Mouse (Mus musculus) hindbrain, embryonic 13.5 days (tissue): Measurements from ENCODE around the gene Ctsc. TPM values are rescaled to one million over a fixed set of nuclear protein-coding genes. Genes with fewer than 3 reads are reported as not detected.

Experiments used
- ATAC-seq: fragments of 200-750 bp; cut with Nextera tagmentation; 2 replicates; pipeline ENCODE4 v1.8.0; 2017; ENCODE audit warnings: moderate TSS enrichment; ENCODE audit not compliant: low FRiP score
- H3K27ac ChIP-seq: fragments of 300-500 bp; sonication (generic); 2 replicates; pipeline ENCODE4 v1.5.1; 2015; ENCODE audit warnings: inconsistent platforms, mild to moderate bottlenecking, moderate library complexity
- H3K27me3 ChIP-seq: fragments of 300-500 bp; sonication (generic); 2 replicates; pipeline ENCODE4 v1.6.1; 2015; ENCODE audit warnings: mild to moderate bottlenecking, inconsistent platforms
- H3K36me3 ChIP-seq: fragments of 300-500 bp; sonication (generic); 2 replicates; pipeline ENCODE4 v1.6.1; 2015; ENCODE audit warnings: mild to moderate bottlenecking, inconsistent platforms
- H3K4me1 ChIP-seq: fragments of 300-500 bp; sonication (generic); replicated peaks from 2 replicates; pipeline ENCODE4 v1.6.1; 2015; ENCODE audit warnings: inconsistent platforms
- H3K4me2 ChIP-seq: fragments of 300-500 bp; sonication (generic); 2 replicates; pipeline ENCODE4 v1.6.1; 2015; ENCODE audit warnings: inconsistent platforms, mild to moderate bottlenecking, moderate library complexity
- H3K4me3 ChIP-seq: fragments of 300-500 bp; sonication (generic); 2 replicates; pipeline ENCODE4 v1.5.1; 2015; ENCODE audit warnings: mild to moderate bottlenecking, inconsistent platforms
- H3K9ac ChIP-seq: fragments of 300-500 bp; sonication (generic); 2 replicates; pipeline ENCODE4 v1.6.1; 2015; ENCODE audit warnings: mild to moderate bottlenecking, inconsistent platforms
- H3K9me3 ChIP-seq: fragments of 300-500 bp; sonication (generic); 2 replicates; pipeline ENCODE4 v1.6.1; 2016; ENCODE audit warnings: inconsistent platforms
- WGBS: fragments of 180-500 bp; shearing (Covaris S2); methylation state at CpG from one replicate; pipeline ENCODE4 v1.1.7; 2015; 5-methylcytosine and 5-hydroxymethylcytosine counted together
- polyA plus RNA-seq: library from polyadenylated mRNA; unstranded; fragments of >200 nt; fragmentation: Nextera tagmentation; extraction: Ambion mirVana; gene quantifications from 2 replicates; pipeline ENCODE4 v1.2.1, GENCODE M21; 2015

Ctsc gene
- polyA plus RNA-seq, 1 experiment from 2014 or later = 20.6 TPM

- no peaks in the 10 kb centered on the region for H3K27me3 ChIP-seq
- H3K9me3 ChIP-seq = no peaks in the 10 kb centered on the region
- peaks cover 7% of the 10 kb centered on the region for H3K4me1 ChIP-seq
- no peak overlapping the region for H3K27ac ChIP-seq
- no peak for ATAC-seq
- H3K9ac ChIP-seq = no peak overlapping the region
- no peak overlapping the region for H3K4me3 ChIP-seq
- no peaks in the 10 kb centered on the region for H3K36me3 ChIP-seq
- WGBS = 42% methylated on average over 7 of the region's 7 CpGs
- no peak overlapping the region for H3K4me2 ChIP-seq
Measured at GRCm38 (mm10) chr7:88358042-88358878, 80.4 kb downstream of the Ctsc start.

Other genes starting within 250 kb of the Ctsc start
- gene Rab38, start 152.2 kb downstream of the Ctsc start, polyA plus RNA-seq = 1.5 and 3.1 TPM in 2 replicates